Mouse (Mus musculus): ENCODE results near the gene Pkmyt1.
"Not testable (repeated sequence)": the region's sequence is repeated elsewhere in the genome, so short reads cannot be mapped to it uniquely, and the experiment has no call there.

The Pkmyt1 gene

DNA sequence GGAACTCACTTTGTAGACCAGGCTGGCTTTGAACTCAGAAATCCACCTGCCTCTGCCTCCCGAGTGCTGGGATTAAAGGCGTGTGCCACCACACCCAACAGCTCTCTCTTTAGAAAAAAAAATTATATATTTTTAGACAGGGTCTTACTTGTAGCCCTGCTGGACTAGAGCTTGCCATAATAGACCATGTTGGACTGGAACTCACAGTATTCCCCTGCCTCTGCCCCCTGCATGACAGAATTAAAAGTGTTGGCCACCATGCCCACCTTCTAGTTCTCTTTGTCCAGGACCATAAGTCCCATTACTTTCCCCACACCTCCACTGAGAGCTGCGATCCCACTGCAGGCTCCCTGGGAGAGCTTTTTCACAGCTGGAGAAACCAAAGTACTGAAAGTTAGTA, 21.3 kb downstream of the Pkmyt1 start:
- no peak for DNase-seq (ENCODE audit: low spot score)

DNA sequence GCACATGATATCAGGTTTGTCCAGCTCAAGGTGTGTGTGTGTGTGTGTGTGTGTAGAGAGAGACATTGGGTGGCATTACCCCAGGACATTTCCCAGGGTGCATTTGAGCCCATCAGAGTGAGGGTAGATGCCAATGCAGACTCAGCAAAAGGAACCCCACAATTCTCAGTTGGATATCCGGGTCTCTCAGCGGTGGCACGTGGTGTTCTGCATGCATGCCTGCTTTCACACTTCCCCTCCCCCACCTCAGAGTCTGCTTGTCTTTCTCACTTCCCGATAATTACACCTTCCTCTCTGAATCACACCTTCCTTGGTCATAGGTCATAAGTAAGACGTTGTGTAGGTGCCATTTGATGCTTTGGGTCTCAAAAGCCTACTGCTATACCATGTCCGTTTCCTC, 21.9 kb downstream of the Pkmyt1 start:
- no peak for DNase-seq (ENCODE audit: low spot score)

DNA sequence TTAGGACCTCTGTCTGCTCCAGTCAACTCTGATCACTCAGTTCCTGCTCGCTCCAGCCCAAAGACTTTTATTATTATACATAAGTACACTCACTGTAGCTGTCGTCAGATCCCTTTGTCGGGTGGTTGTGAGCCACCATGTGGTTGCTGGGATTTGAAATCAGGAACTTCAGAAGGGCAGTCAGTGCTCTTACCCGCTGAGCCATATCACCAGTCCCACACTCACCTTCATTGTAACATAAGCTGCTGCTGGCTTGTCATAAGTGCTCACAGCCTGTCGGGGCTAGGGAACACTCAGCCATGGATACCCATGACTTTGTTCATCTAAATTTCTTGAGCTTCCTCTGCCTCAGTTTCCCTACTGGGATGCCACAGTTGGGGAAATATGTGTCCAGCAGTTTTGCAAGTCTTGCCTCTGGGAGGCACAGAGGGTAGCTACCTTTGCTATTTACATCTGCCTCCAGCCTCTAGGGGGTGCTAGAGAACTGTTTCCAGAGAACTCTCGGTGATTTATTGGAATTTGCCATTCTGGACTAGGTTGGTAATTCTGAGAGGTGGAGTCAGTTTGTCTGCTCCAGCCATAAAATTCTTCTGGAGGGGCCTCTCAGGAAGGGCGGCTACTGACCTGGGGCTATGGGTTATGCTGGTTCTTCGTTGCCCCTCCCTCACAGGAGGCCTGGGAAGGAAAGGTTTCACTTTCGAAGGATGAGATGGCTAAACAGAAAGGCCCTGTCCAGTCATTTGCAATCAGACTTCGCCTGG, 22.7 kb downstream of the Pkmyt1 start:
- peak; percentile 50 for DNase-seq (ENCODE audit: low spot score)

DNA sequence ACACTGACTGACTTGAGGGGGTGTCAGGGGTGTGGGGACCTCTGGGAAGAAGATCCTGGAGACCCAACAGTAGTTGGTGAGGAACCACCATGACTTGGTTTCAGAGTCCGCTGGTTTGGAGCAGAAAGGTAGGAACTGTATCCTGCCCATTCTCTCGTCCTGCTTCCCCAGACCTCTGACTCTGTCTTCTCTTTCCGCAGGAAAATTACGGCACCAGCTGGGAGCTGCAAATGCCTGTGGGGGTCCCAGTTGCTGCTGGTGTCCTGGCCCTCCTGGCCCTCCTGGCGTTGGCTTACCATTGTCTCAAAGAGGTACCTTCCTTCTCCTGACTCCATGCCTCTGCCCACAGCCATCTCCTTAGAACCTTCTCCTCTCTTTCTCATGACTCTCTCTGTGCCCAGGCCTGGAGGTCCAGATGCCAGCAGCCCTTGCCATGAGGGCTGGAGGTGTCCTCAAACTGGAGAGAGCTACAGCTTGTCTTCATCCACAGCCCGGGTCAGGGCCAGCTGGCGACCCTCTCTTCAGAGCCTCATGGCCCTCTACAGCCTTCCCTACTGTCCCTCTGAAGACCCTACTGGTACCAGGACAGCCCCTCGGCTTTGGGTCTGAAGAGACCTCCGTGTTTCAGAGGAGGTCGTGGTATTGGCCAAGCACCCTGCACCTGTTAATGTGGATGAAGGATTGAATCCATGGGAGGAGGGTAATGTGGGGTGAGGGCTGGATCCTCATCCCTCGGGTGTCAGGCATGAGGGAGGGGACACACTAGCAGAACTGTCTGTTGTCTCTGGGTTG, 23.5 kb downstream of the Pkmyt1 start:
- DNase-seq (ENCODE audit: low spot score), result no peak

DNA sequence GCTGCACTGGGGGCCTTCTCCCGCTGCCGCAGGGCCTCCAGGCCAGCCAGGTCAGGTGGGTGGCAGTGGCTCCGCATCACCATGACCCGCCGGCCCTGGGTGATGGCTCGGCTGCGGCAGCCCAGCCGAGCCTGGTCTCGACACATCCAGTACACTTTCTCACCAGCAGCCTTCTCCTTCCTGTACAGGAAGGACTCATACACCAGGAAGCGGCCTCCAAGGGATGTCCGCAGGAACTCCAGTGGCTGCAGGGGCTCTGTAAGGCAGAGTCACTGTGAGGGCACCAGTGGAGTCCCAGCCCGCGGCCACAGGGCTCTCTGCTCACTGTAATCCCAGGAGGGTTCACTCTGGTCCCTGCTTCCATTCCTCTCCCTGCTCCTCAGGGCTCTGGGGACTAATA, 29.6 kb downstream of the Pkmyt1 start:
- no peak for DNase-seq (ENCODE audit: low spot score)

DNA sequence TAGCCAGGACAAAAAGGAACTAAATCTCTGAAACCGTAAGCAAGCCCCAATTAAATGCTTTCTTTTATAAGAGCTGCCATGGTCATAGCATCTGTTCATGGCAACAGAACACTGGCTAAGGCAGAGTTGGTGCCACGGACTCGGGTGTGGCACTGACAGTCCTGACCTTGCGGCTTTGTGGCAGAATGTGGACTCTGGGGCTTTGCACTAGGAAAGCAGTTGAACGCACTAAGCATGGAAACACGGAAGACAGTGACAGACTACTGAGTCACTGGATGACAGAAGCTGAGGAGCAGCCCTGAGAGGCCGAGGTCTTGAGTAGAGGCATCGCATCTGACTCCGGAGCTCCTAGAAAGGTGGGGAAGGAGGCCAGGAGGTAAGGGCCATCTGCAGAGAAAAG, 31.4 kb downstream of the Pkmyt1 start:
- DNase-seq (ENCODE audit: low spot score), result no peak

DNA sequence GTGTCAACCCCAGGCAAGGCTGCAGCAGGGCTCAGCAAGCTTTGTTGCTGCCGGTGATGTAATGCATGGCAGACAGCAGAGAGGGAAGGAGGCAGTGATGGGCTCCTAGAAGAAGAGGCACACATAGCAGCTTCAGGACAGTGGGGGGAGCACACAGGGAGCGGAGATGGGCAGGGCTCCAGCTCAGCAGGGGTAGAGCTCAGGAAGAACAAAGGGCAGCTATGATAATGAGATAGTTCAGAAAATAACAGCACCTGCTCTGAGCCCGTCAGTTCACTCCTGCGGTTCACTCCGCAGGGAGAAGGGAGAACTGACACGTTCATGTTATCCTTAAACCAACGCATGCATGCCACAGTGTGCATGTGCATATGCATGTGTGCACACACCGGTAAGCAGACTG, 32.7 kb downstream of the Pkmyt1 start:
- no peak for DNase-seq (ENCODE audit: low spot score)

DNA sequence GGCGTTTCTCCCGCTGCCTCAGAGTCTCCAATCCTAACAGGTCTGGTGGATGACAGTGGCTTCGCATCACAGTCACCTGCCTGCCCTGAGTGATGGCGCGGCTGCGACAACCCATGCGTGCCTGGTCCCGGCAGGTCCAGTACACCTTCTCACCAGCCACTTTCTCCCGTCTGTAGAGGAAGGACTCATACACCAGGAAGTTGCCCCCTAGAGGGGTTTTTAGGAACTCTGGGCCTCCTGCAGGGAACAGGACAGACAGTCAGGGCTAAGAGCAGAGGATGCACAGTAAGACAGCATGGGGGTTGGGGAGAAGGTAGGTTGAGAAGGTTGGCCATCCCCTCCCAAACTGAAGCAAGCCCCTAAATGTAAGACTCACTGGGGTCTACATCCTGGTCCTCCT, 34.1 kb downstream of the Pkmyt1 start:
- DNase-seq (ENCODE audit: low spot score), result no peak

DNA sequence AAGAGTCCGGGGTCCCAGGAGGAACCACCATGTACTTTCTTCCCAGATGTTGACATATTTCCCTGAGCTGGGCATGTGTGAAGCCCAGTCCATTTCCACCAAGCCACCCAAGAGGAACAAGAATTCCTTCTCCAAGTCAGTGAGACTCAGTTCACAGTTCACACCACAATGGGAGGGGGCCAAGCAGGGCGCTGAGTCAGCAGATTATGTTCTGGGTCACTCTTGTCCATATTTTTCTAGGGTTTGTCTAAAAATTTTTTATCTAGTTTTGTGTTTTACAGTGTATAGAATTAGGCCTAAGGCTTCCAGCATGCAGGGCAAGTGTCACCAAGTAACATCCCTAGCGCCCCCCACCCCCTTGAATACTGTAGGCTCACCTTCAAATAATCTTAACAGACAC, 35.0 kb downstream of the Pkmyt1 start:
- no peak for DNase-seq (ENCODE audit: low spot score)

DNA sequence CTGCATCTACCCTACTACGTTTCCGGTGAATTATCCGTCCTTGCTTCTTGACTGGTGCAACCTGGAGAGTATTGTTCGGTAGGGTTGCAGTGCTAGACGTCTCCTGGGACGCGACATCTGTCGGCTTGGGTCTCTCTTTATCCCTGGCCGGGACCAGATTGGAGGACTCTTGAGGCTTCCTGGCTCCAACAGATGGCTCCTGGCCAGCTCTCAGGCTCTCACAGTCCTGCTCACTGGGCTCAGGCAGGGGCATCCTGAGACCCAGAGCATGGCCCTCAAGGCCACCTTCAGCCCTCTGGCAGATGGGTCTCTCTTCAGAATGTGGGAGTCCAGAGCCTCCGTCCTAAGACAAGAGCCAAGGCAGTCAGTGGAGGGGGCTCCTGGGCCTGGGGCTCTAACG, 36.8 kb downstream of the Pkmyt1 start:
- DNase-seq (ENCODE audit: low spot score), result no peak

DNA sequence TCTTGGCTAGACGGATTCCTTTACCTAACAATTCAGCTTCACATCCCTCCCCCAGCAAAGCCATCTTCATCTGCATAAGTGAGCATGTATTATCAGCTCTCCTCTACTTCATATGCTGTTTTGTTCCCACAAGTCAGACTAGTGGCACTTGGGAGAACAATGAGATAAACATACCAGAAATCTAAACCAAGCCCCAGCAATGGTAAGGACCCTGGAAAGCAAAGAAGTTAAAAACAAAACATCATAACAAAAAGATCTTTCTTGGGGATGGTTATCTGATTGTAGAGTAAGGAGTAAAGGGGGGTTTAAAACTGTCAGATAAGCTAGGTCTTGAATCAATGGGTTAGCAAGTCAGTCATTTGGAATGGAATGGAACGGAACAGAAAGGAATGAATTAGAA, 44.4 kb downstream of the Pkmyt1 start:
- no peak for DNase-seq (ENCODE audit: low spot score)

DNA sequence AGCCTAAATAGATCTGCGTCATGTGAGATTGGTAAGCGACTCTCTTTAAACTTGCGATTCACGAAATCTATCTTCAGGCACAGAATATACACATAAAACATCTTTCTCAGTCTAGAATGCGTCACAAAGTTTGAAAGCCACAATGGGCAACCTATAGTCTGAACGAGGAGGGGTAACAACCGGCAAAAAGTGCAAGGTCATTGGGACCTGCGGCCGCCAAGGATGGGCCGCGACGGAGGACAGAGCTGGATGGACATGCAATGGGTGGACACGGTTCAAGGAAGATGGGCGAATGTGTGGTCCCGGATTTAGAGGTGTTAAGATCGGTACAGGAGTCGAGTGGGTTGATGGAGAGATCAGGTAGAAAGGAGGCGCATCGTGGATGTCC, 44.8 kb downstream of the Pkmyt1 start:
- no peak for DNase-seq (ENCODE audit: low spot score)

DNA sequence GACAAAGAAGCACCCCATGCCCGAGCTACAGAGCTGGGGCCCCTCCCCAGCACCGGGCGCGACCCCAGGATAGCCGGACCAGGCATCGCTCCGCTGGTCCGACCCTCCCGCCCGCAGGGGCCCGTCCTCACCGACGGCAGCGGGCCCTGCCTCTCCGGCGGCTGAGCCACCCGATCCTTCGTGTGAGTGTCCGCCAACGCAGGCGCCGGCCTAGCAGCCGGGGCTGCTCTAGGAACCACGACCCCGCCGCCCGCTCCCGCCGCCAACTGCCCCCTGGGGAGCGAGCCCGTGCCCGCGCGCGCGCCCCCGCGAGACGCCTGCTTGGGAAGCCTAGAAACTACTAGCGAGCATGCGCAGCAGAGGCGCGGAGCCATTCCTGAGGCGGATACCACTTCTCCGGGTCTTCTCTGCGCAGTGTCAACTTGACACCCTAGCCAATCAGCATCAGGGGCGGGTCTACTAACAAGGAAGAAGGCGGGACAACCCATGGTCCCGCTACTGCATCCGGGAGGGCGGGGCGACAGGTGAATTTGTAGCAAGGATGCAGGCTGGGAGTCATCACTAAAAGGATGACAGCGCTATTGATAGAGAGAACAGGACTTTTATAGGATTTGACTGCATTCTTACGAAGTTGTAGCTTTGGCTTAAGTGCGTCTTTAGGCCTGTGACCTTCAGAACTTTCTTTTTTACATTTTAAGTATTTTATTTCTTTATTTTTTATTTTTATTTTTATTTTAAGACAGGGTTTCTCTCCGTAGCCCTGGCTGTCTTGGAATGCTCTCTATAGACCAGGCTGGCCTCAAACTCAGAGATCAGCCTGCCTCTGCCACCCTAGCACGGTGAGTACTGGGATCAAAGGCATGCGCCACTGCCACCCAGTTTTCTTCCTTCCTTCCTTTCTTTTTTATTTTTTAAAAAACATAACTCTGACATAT, 45.4 kb downstream of the Pkmyt1 start, which contains the start of gene Flywch1:
Flywch1 (minus strand) TSS at position 319 of the 935 bp plus-strand sequence.
- peak; percentile 98 for DNase-seq (ENCODE audit: low spot score)

DNA sequence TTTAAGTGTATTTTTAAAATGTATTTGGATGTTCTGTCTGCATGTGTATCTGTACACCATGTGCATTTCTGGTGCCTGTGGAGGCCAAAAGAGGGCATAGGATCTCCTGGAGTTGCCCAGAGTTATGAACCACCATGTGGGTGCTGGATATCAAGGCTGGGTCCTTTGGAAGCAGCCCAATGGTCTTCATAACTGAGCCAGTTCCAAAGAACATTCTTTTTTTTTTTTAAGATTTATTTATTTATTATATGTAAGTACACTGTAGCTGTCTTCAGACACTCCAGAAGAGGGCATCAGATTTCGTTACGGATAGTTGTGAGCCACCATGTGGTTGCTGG, 46.1 kb downstream of the Pkmyt1 start:
- not testable (repeated sequence) for DNase-seq (ENCODE audit: low spot score)

DNA sequence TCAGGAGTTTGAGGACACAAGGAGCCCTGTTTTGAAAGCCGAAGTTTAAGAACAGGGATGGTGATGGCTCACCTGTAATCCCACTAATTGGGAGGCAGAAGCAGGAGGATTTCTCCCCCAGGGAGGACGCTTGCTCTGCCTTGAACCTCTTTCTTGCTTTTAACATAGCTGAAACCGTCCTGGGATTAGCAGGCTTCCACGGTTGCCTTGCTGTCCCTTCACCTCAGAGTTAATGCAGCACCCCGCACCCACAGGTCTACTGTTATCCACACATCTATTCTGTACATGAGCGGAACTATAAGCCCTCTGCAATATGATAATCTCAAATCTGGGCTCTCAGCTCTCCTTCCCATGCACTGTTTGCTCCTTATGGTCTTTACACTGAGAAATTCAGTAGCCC, 47.5 kb downstream of the Pkmyt1 start:
- DNase-seq (ENCODE audit: low spot score), result no peak

DNA sequence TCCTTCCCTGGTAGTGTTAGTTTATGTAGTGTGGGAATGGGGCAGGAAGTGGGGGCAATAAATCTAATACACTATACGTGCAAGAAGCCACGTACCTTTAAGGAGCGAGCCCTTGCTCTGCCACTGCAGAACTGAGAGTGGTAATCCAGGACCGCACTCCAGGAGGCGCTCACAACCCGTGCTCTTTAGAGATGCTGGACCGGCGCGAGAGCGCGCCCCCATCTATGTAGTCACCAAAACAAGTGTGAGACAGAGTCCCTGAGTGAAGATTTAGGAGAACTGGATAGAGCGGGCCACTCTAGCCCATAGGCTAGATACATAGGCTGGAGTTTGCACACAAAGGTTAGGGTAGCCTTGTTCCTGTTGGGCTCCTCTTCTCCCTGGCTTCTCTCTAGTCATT, 48.0 kb downstream of the Pkmyt1 start:
- peak; percentile 58 for DNase-seq (ENCODE audit: low spot score)

DNA sequence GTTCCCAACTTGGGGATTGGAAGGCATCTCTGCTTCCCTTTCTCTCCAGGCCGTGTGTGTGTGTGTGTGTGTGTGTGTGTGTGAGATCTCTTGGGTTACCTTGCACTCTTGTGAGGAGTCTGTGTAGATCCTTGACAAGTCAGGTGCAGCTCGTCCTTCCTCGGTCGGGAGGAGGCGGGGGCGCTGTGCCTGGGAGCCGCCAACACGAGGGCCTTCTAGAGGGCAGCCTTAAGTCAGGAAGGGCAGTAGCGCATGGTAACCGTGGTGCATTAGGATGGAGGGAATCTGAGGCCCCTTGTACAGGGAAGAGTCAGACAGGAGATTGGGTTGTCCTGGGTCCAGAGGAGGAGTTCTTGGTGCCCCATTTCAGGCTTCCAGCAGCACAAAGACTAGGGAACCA, 50.1 kb downstream of the Pkmyt1 start:
- DNase-seq (ENCODE audit: low spot score), result no peak

DNA sequence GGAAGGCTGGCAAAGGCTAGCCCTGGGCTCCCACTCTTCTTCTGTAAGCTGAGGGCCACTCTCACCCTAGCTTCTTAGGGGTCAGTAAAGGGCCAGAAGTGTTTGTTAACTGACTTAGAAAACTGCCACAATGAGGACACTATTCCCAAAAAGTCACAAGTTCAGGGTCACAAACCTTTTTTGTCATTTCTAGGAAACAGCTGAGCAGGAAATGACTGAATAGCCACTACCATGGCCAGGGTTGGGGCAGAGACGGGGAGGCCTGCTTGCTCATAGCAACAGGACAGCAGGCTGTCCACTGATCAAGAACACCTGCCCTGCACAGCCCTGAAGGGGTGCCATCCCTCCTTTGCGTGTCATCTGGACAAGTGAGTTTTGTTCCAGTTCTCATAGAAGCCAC, 51.0 kb downstream of the Pkmyt1 start:
- no peak for DNase-seq (ENCODE audit: low spot score)

DNA sequence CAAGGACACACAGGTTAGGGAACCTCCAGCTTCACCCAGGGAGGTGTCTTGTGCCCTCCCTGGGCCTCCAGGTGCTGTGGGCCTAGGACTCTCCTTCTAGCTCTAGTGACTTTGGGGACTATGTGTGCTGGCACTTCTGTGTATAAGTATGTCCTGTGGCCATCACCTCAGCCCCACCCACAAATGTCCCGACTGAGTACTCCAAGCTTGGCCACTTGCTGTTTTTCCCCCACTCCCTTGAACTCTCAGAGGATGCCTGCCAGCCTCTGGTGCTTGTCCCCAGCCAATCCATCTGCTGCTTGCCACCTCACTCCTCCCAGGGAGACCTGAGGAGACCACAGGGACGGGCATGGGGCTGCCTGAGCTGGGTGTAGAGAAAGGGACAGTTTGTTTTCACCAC, 52.3 kb downstream of the Pkmyt1 start:
- DNase-seq (ENCODE audit: low spot score), result no peak

DNA sequence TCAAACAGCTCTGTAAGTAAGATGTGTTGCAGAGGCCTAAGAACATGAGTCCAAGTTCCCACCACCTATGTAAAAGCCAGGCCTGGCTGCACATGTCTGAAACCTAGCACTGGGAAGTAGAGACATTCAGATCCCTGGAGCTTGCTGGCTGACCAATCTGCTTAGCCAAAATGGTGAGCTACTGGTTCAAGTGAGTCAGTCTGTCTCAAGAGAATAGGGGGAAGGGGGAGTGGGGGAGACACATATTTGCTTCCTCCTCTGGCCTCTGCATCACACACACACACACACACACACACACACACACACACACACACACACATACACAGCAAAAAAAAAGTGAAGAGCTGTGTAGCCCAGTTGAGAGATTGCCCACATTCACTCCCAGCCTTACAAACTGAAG, 57.2 kb downstream of the Pkmyt1 start:
- no peak for DNase-seq (ENCODE audit: low spot score)

DNA sequence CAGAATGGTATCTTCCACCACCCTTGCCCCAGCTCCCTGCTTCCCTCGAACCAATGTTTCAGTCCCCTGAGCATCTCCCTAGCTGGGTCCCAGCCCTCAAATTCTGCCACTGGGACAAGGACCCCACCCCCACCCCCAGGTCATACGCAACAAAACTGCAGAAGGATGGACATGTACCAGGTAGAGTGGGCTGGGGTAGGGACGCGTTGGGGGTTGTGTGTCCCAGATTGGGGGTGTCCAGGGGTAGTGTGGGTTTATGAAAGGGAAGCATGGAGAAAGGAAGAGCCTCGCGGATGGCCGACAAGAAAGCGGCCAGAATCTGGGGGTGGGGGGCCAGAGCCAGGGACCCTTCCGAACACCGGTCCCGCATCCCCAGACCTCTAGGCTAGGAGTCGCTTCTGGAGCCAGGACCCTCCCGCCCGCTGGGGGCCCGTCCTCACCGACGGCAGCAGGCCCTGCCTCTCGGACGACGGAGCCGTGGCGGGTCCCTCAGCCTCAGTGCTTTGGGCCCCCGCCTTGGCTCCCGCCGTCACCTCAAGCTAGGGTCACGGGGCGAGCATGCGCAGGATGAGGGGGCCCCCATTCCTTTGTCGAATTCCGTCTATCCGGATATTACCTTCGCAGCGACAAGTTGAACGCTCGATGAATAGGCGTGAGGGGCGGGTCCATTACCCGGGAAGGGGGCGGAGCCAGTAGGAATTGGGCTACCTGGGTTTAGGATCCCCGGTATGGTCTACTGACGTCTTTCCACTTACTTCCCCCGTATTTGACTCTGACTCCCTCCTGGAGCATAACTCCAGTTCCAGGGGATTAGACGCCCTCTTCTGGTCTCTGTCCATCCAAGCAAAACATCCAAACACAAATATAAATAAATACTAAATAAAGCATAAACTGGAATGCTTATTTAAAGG, 59.7 kb downstream of the Pkmyt1 start, which contains the start of gene Flywch2:
Flywch2 (minus strand) TSS at position 521 of the 911 bp plus-strand sequence.
- peak; percentile 62 for DNase-seq (ENCODE audit: low spot score)

All from yolk sac, embryonic 10.5 days (tissue).